Mouse (Mus musculus) adrenal gland, postnatal 25 days (tissue): ENCODE data around the gene Vmn1r192. TPM values are rescaled to one million over a fixed set of nuclear protein-coding genes. Genes with fewer than 3 reads are reported as not detected.
"Not testable (repeated sequence)": the region's sequence is repeated elsewhere in the genome, so short reads cannot be mapped to it uniquely, and the experiment has no call there.

Experiments used
- DNase-seq: peaks from one replicate; pipeline ENCODE4 v3.0.0; 2021; ENCODE audit warnings: mixed read lengths
- long read RNA-seq: library from polyadenylated mRNA; stranded (forward); transcript quantifications from one replicate; pipeline ENCODE4 v2.0.0, GENCODE M21; 2021
- microRNA-seq, 2 experiments: library from miRNA; unstranded; fragments of <30 nt; microRNA quantifications; one replicate each; pipeline ENCODE4 v1.2.0; 2021
- total RNA-seq: library from RNA; stranded (reverse); gene quantifications from 2 replicates; pipeline ENCODE4 v1.2.3, GENCODE M21; 2021

Gene Vmn1r192
- not detected in 2 replicates for total RNA-seq
- long read RNA-seq = 0 reads

- DNase-seq = no peak
Measured at GRCm38 (mm10) chr13:22191041-22191440, at the start of gene Vmn1r192. TSS of gene Vmn1r192 (minus strand) at chr13:22191141.

DNA sequence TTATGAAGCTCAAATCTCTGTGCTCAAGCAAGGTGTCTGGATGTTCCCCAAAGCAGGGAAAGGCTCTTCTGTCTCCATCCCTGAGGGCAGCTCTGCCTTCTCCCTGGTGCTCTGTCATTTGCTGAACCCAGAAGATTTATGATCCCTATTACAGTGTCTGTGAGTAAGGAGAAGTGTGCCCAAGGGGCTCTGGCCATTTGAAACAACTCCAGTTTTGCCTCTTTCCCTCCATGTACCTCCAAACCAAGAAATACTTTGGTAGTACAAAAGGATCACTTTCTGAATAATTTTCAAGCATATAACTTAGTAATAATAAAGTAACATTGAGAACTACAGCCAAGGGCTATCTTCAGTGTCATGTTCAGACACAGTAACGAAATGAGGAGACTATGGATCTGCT is 32.1 kb upstream of the Vmn1r192 start, which contains the start of gene Vmn1r193:
Gene Vmn1r193, minus strand, starts transcription at position 101 of the 400 bp plus-strand sequence.
- not testable (repeated sequence) for DNase-seq

DNA sequence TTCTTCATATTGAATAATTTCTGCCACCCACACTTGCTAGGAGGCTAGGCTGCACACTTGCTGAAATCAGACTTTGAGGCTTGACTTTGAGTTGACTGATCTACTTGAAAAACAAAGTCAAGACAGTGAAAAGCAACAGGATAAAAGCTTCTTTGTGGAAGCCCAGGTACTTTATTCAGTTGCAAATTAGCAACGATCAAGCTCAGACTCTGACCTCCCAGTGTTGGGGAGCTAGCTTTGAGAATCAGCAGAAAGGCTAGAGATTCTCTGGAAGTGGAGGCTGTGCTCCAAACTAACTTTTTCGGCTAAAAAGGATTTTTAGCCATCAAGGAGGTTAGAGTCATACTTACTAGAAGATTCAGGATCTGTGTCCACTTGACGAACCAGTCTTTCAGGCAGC is 1.8 kb upstream of the Vmn1r192 start:
- not testable (repeated sequence) for DNase-seq

- DNase-seq = no peak
Measured at GRCm38 (mm10) chr13:22190385-22190784, 556 bp downstream of the Vmn1r192 start.

- no peak for DNase-seq
Measured at GRCm38 (mm10) chr13:22189313-22189712, 1.6 kb downstream of the Vmn1r192 start.

- DNase-seq = no peak
Measured at GRCm38 (mm10) chr13:22183869-22184268, 7.1 kb downstream of the Vmn1r192 start, which contains the start of gene Vmn1r191. TSS of gene Vmn1r191 (minus strand) at chr13:22183969.

DNA sequence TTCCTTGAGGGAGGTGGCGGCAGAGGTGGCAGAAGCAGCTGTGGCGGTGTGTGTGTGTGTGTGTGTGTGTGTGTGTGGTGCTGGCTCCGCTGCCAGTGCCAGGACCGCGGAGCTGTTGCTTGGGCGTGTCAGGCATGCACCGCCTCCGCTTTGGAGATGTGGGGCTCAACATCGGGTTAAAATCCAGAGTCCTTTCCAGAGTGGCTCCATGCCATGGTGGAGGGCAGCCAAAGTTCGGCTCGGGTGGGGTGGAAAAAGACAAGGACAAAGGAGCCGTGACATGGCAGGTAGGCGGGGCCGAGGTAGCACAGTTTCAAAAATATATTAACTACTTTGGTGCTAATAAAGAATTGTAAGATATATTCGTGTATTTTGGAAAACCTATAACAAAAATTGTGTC is 22.5 kb downstream of the Vmn1r192 start:
- DNase-seq = no peak

DNA sequence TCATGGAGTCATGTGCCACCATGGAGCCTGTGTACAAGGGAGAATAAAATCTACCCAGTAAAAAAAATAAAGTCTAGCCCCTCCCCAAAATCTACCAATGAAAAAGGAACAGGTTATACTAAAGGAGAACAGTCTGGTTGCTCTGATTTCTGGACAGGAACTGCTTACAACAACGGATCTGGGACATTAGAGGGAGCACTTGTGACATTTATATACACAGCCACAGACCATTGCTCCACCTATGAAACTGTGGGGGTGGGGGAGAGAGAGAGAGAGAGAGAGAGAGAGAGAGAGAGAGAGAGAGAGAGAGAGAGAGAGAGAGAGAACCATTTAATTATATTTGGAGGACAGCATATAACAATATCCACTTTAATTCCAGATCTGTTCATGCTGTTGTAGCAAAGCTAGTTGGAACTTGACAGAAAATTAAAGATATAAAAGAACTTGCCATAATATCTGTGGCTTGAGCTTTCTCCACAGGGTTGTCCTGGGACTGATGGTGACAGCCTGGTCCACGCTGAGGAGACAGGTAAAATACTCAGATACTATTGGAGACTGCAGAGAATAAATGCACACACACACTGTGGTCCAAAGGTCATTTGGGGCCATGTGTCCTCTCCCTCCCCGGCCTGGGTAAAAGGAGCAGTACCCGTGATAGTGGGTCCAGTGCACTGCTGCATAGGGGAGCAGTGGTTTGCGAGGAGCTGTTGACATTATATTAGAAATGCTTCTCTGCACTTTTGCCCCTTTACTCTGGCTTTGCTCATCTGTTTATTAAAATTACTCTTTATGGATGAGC is 54.2 kb downstream of the Vmn1r192 start:
- DNase-seq = not testable (repeated sequence)

Small RNAs within 50 kb of the gene (microRNA-seq; reads per million reads assigned to microRNA genes)
- gene Gm23282 (0 reads per million in 2 experiments), gene Gm25084 (0 reads per million in 2 experiments)

Other genes with a start within 250 kb of the Vmn1r192 start
- gene Zfp184, start 246.0 kb downstream of the Vmn1r192 start, total RNA-seq = 2.0 and 2.1 TPM in 2 replicates
- not detected in 2 replicates for gene Pom121l2, start 209.9 kb downstream of the Vmn1r192 start, total RNA-seq
- gene Prss16, start 181.4 kb downstream of the Vmn1r192 start, total RNA-seq = not detected in 2 replicates
- gene Hist1h2ah, start 155.6 kb downstream of the Vmn1r192 start, total RNA-seq = 30.0 and 61.8 TPM in 2 replicates
- gene Hist1h2bk, start 155.3 kb downstream of the Vmn1r192 start, total RNA-seq = 121 and 135 TPM in 2 replicates
- gene Hist1h4i, start 149.8 kb downstream of the Vmn1r192 start, total RNA-seq = 82.8 and 97.8 TPM in 2 replicates
- gene Hist1h2ag, start 148.2 kb downstream of the Vmn1r192 start, total RNA-seq = 50.6 and 64.7 TPM in 2 replicates
- 57.9 and 61.1 TPM in 2 replicates for gene Hist1h2bj, start 147.9 kb downstream of the Vmn1r192 start, total RNA-seq
- gene Vmn1r188, start 106.7 kb downstream of the Vmn1r192 start, total RNA-seq = not detected in 2 replicates
- not detected in 2 replicates for gene Vmn1r189, start 85.3 kb downstream of the Vmn1r192 start, total RNA-seq
- not detected in 2 replicates for gene Vmn1r191, start 7.2 kb downstream of the Vmn1r192 start, total RNA-seq
- not detected in 2 replicates for gene Vmn1r193, start 32.0 kb upstream of the Vmn1r192 start, total RNA-seq
- gene Vmn1r194, start 53.1 kb upstream of the Vmn1r192 start, total RNA-seq = not detected in 2 replicates
- gene Vmn1r195, start 79.4 kb upstream of the Vmn1r192 start, total RNA-seq = not detected in 2 replicates
- not detected in 2 replicates for gene Vmn1r196, start 98.8 kb upstream of the Vmn1r192 start, total RNA-seq
- gene Vmn1r197, start 133.4 kb upstream of the Vmn1r192 start, total RNA-seq = not detected in 2 replicates
- gene Vmn1r198, start 159.2 kb upstream of the Vmn1r192 start, total RNA-seq = not detected in 2 replicates
- gene Vmn1r199, start 188.7 kb upstream of the Vmn1r192 start, total RNA-seq = not detected in 2 replicates
- gene Vmn1r200, start 199.2 kb upstream of the Vmn1r192 start, total RNA-seq = not detected in 2 replicates